Mouse (Mus musculus) right cerebral cortex, postnatal 25 days (tissue): Measurements from ENCODE around the gene Uap1l1.

Experiments
- DNase-seq: peaks from one replicate; pipeline ENCODE4 v3.0.0; 2022

Gene Uap1l1

GRCm38 (mm10) chr2:25310969-25311368 is 54.5 kb downstream of the Uap1l1 start:
- DNase-seq, result no peak

- no peak for DNase-seq
Measured at GRCm38 (mm10) chr2:25310180-25310579, 55.3 kb downstream of the Uap1l1 start.
